In genomic region chr9:13203681-13204080, GRCm38 (mm10) we compare ENCODE assay signal across 21 mouse cellular contexts. TPM values are rescaled to one million over a fixed set of nuclear protein-coding genes. Genes with fewer than 3 reads are reported as not detected.
DNase-seq lines count a peak whose midpoint lies in the region; ATAC-seq and TF ChIP-seq lines count a peak whose summit lies in the region.
"Had no signal": no experiment of that assay in that cellular context is flagged by ENCODE, and none has a peak within 500 bp of the region (broad histone marks: within the 10 kb centered on the region; RNA-seq: fewer than 3 reads in every experiment).

No protein-coding gene starts in this region.

- TF ChIP-seq POLR2A in MEL (IDR thresholded peaks at IDR 0.05; ENCODE audit: control insufficient read depth in 1 of 2, insufficient read depth in 1 of 2, low read depth in 1 of 2, low read length in 2 of 2, poor library complexity in 1 of 2), result no peak

- H3K4me1 ChIP-seq in MEL (ENCODE audit: control insufficient read depth in 1 of 2, insufficient read depth in 2 of 2, low read length in 2 of 2), result peaks cover 2 to 5% of the 10 kb centered on the region in 2 experiments; a peak in 1 of 4 replicates
- H3K4me1 ChIP-seq in liver, embryonic 13.5 days (replicated peaks), result peaks cover 19% of the 10 kb centered on the region
- H3K4me1 ChIP-seq in liver, postnatal 0 days (ENCODE audit: insufficient read depth), result no peaks in the 10 kb centered on the region; the same call in 1 of the 2 replicates
- H3K4me1 ChIP-seq in neural tube, embryonic 15.5 days, result no peaks in the 10 kb centered on the region
- H3K4me1 ChIP-seq: embryonic facial prominence, embryonic 12.5 days; hindbrain, embryonic 13.5 days had no signal

- H3K79me2 ChIP-seq in MEL (ENCODE audit: control insufficient read depth, insufficient read depth, low read length, poor library complexity), result no peaks in the 10 kb centered on the region

- peak; percentile 70 to 86 for TF ChIP-seq EP300 in MEL (IDR thresholded peaks at IDR 0.05; ENCODE audit: low read depth in 1 of 2, low read length in 2 of 2)
- peak; percentile 48; the same call in 1 of the 2 replicates for TF ChIP-seq EP300 in liver, postnatal 0 days (IDR thresholded peaks at IDR 0.05; ENCODE audit: low read depth)

- H3K9ac ChIP-seq in MEL (ENCODE audit: control insufficient read depth, low read depth, low read length, poor library complexity, severe bottlenecking), result no peak overlapping the region
- no peak overlapping the region for H3K9ac ChIP-seq in liver, embryonic 13.5 days
- no peak overlapping the region for H3K9ac ChIP-seq in liver, postnatal 0 days (replicated peaks)
- H3K9ac ChIP-seq in neural tube, embryonic 15.5 days (replicated peaks), result no peak overlapping the region
- H3K9ac ChIP-seq: embryonic facial prominence, embryonic 12.5 days; forebrain, postnatal 0 days; heart, embryonic 15.5 days; hindbrain, embryonic 13.5 days had no signal

- H3K36me3 ChIP-seq in MEL (ENCODE audit: control insufficient read depth in 1 of 2, insufficient read depth in 2 of 2, low read length in 2 of 2), result no peaks in the 10 kb centered on the region
- H3K36me3 ChIP-seq in liver, embryonic 13.5 days, result no peaks in the 10 kb centered on the region
- H3K36me3 ChIP-seq in liver, postnatal 0 days (replicated peaks; ENCODE audit: insufficient read depth, low read length), result no peaks in the 10 kb centered on the region
- H3K36me3 ChIP-seq in neural tube, embryonic 15.5 days, result no peaks in the 10 kb centered on the region
- H3K36me3 ChIP-seq: embryonic facial prominence, embryonic 12.5 days; heart, embryonic 15.5 days; hindbrain, embryonic 13.5 days had no signal

- H3K9me3 ChIP-seq in MEL (replicated peaks; ENCODE audit: insufficient read depth, low read length), result no peaks in the 10 kb centered on the region
- H3K9me3 ChIP-seq in liver, embryonic 13.5 days (replicated peaks), result no peaks in the 10 kb centered on the region
- H3K9me3 ChIP-seq in liver, postnatal 0 days (ENCODE audit: low read length), result no peaks in the 10 kb centered on the region
- H3K9me3 ChIP-seq in neural tube, embryonic 15.5 days (replicated peaks), result no peaks in the 10 kb centered on the region
- H3K9me3 ChIP-seq: embryonic facial prominence, embryonic 12.5 days; heart, embryonic 15.5 days; hindbrain, embryonic 13.5 days had no signal

- no peak overlapping the region for H3K4me3 ChIP-seq in MEL (ENCODE audit: control insufficient read depth in 1 of 2, insufficient read depth in 1 of 2, low read depth in 2 of 2, low read length in 2 of 2)
- no peak overlapping the region for H3K4me3 ChIP-seq in liver, embryonic 13.5 days (replicated peaks)
- no peak overlapping the region for H3K4me3 ChIP-seq in liver, postnatal 0 days (ENCODE audit: low read depth, low read length)
- H3K4me3 ChIP-seq in neural tube, embryonic 15.5 days (replicated peaks), result no peak overlapping the region
- H3K4me3 ChIP-seq: embryonic facial prominence, embryonic 12.5 days; gastrocnemius, adult 2 months; heart, embryonic 15.5 days; hindbrain, embryonic 13.5 days had no signal

- no peak for TF ChIP-seq RAD21 in MEL (IDR thresholded peaks at IDR 0.05; ENCODE audit: low read depth, low read length)

- 19% methylated on average over 5 of the region's 5 CpGs for WGBS in liver, embryonic 13.5 days (ENCODE audit: insufficient replicate concordance)
- 47% methylated on average over 5 of the region's 5 CpGs for WGBS in liver, postnatal 0 days (ENCODE audit: insufficient replicate concordance)
- 86% methylated on average over 5 of the region's 5 CpGs for WGBS in neural tube, embryonic 15.5 days

- ATAC-seq in common myeloid progenitor, adult 5-6 weeks (replicated peaks; ENCODE audit: low read depth, poor library complexity, severe bottlenecking), result 0 out of 2 replicates have a peak, but pooled peaks have one; percentile 18
- ATAC-seq in liver, embryonic 13.5 days (ENCODE audit: low read depth), result peak; percentile 96
- ATAC-seq in liver, postnatal 0 days, result no peak
- ATAC-seq in neural tube, embryonic 15.5 days (ENCODE audit: low FRiP score), result no peak
- ATAC-seq: forebrain, postnatal 0 days; hindbrain, postnatal 0 days had no signal

- DNase-seq in MEL (ENCODE audit: low read depth, low spot score), result peak; percentile 47
- peak; percentile 49 for DNase-seq in liver, embryonic 13.5 days
- DNase-seq in liver, postnatal 0 days, result no peak
- no peak for DNase-seq in spleen, adult 12 weeks (ENCODE audit: low spot score)
- DNase-seq in cerebellum, adult 8-10 months, result no peak
- no peak for DNase-seq in spleen, postnatal 36 days (ENCODE audit: low spot score in 2 of 2)
- DNase-seq: adrenal gland, postnatal 10 days; cerebellum, adult 18-20 months; cerebellum, postnatal 10 days; forebrain, postnatal 0 days; gastrocnemius, adult 2 months; gastrocnemius, postnatal 25 days; heart, postnatal 14 days had no signal

- H3K27ac ChIP-seq in MEL (ENCODE audit: control insufficient read depth, low read depth, low read length), result no peak overlapping the region
- no peak overlapping the region for H3K27ac ChIP-seq in liver, embryonic 13.5 days
- no peak overlapping the region for H3K27ac ChIP-seq in liver, postnatal 0 days (ENCODE audit: low read depth)
- no peak overlapping the region for H3K27ac ChIP-seq in neural tube, embryonic 15.5 days (replicated peaks)
- H3K27ac ChIP-seq: embryonic facial prominence, embryonic 12.5 days; gastrocnemius, adult 2 months; heart, embryonic 15.5 days; hindbrain, embryonic 13.5 days; hindbrain, postnatal 0 days had no signal

- TF ChIP-seq CTCF in MEL (IDR thresholded peaks at IDR 0.05 in 2 of 3, conservative IDR thresholded peaks at IDR 0.05 in 1 of 3; ENCODE audit: control insufficient read depth in 1 of 3, insufficient read depth in 1 of 3, low read depth in 2 of 3, low read length in 3 of 3, poor library complexity in 1 of 3, severe bottlenecking in 1 of 3), result no peak
- TF ChIP-seq CTCF in liver, postnatal 0 days (IDR thresholded peaks at IDR 0.05; ENCODE audit: low read depth), result no peak

- H3K4me2 ChIP-seq in liver, embryonic 13.5 days, result 0 out of 2 replicates have a peak overlapping the region, but pooled peaks have one; percentile 4
- H3K4me2 ChIP-seq in liver, postnatal 0 days (ENCODE audit: low read depth, low read length), result no peak overlapping the region
- H3K4me2 ChIP-seq in neural tube, embryonic 15.5 days, result no peak overlapping the region
- H3K4me2 ChIP-seq: embryonic facial prominence, embryonic 12.5 days; heart, embryonic 11.5 days; heart, embryonic 15.5 days; hindbrain, embryonic 13.5 days had no signal

- no peaks in the 10 kb centered on the region; a peak in 1 of 4 replicates for H3K27me3 ChIP-seq in MEL (ENCODE audit: control insufficient read depth in 1 of 2, insufficient read depth in 2 of 2, low read length in 2 of 2)
- no peaks in the 10 kb centered on the region for H3K27me3 ChIP-seq in liver, embryonic 13.5 days
- no peaks in the 10 kb centered on the region for H3K27me3 ChIP-seq in liver, postnatal 0 days (ENCODE audit: insufficient read depth, low read length)
- H3K27me3 ChIP-seq in neural tube, embryonic 15.5 days (replicated peaks), result no peaks in the 10 kb centered on the region
- H3K27me3 ChIP-seq: CH12.LX; embryonic facial prominence, embryonic 12.5 days; heart, embryonic 15.5 days; hindbrain, embryonic 13.5 days had no signal

TF ChIP-seq in MEL, 35 proteins besides CTCF, POLR2A, EP300 and RAD21 (continues in another document):
- no peak for TF ChIP-seq ZKSCAN1 (IDR thresholded peaks at IDR 0.05; ENCODE audit: low read depth, low read length)
- TF ChIP-seq E2F4 (IDR thresholded peaks at IDR 0.05; ENCODE audit: borderline replicate concordance, low read depth, low read length), result no peak
- TF ChIP-seq SIN3A (IDR thresholded peaks at IDR 0.05; ENCODE audit: low read length), result no peak
- no peak for TF ChIP-seq POLR2AphosphoS2 (IDR thresholded peaks at IDR 0.05; ENCODE audit: low read length)
- TF ChIP-seq NRF1 (IDR thresholded peaks at IDR 0.05; ENCODE audit: insufficient read depth, low read depth, low read length, poor library complexity, severe bottlenecking), result no peak
- TF ChIP-seq RCOR1 (IDR thresholded peaks at IDR 0.05; ENCODE audit: low read depth, low read length), result peak; percentile 66
- TF ChIP-seq MAZ (IDR thresholded peaks at IDR 0.05; ENCODE audit: low read depth, low read length), result no peak
- peak; percentile 17; the same call in 1 of the 2 replicates for TF ChIP-seq TAL1 (IDR thresholded peaks at IDR 0.05; ENCODE audit: low read length)
- no peak; the same call in 1 of the 2 replicates for TF ChIP-seq KAT2A (conservative IDR thresholded peaks at IDR 0.05; ENCODE audit: low read depth, low read length)
- peak; percentile 43; the same call in 1 of the 2 replicates for TF ChIP-seq ETS1 (IDR thresholded peaks at IDR 0.05; ENCODE audit: low read depth, low read length)
- no peak for TF ChIP-seq ZC3H11A (IDR thresholded peaks at IDR 0.05; ENCODE audit: low read depth, low read length)
- TF ChIP-seq TBP (IDR thresholded peaks at IDR 0.05; ENCODE audit: low read depth, low read length), result no peak
- no peak for TF ChIP-seq JUND (IDR thresholded peaks at IDR 0.05; ENCODE audit: low read depth, low read length)
- peak; percentile 70 for TF ChIP-seq GATA1 (IDR thresholded peaks at IDR 0.05; ENCODE audit: low read depth, low read length)
- TF ChIP-seq MAX (IDR thresholded peaks at IDR 0.05; ENCODE audit: low read length), result peak; percentile 44; the same call in 1 of the 2 replicates
- no peak for TF ChIP-seq ZNF384 (IDR thresholded peaks at IDR 0.05; ENCODE audit: low read depth, low read length)
- TF ChIP-seq CHD2 (IDR thresholded peaks at IDR 0.05; ENCODE audit: low read length), result no peak

RNA-seq across cellular contexts. Expression of gene Jrkl, which starts 41.9 kb away (rescaled TPM):
- total RNA-seq in MEL (2012; rRNA removed), result 1.7 TPM in 2 replicates
- 1 to 10 TPM in 1 of 2 experiments, not detected in 1; 3.1 TPM for polyA plus RNA-seq in MEL (2012; ENCODE audit: insufficient read depth in 1 of 2, insufficient read length in 2 of 2, low read depth in 1 of 2, low replicate concordance in 2 of 2, missing spikeins in 1 of 2)
- 13.2 and 14.7 TPM in 2 replicates for total RNA-seq in common myeloid progenitor, adult 5-6 weeks (2017)
- polyA plus RNA-seq in liver, embryonic 13.5 days (2015; fragmentation: Nextera tagmentation; extraction: Ambion mirVana), result 2.2 and 3.4 TPM in 2 replicates
- polyA plus RNA-seq in liver, postnatal 0 days (2015; fragmentation: Nextera tagmentation; extraction: Ambion mirVana), result 1.9 and 2.1 TPM in 2 replicates
- polyA plus RNA-seq in neural tube, embryonic 15.5 days (2015; fragmentation: Nextera tagmentation; extraction: Ambion mirVana), result 9.6 and 10.2 TPM in 2 replicates

RNA-seq across cellular contexts. Expression of gene Ccdc82, which starts 43.1 kb away (rescaled TPM):
- 8.4 and 11.0 TPM in 2 replicates for total RNA-seq in MEL (2012; rRNA removed)
- 10 to 100 TPM; 15.0 to 79.8 TPM for polyA plus RNA-seq in MEL (2012; ENCODE audit: insufficient read depth in 1 of 2, insufficient read length in 2 of 2, low read depth in 1 of 2, low replicate concordance in 2 of 2, missing spikeins in 1 of 2)
- total RNA-seq in common myeloid progenitor, adult 5-6 weeks (2017), result 39.3 and 49.8 TPM in 2 replicates
- 9.5 and 12.3 TPM in 2 replicates for polyA plus RNA-seq in liver, embryonic 13.5 days (2015; fragmentation: Nextera tagmentation; extraction: Ambion mirVana)
- polyA plus RNA-seq in liver, postnatal 0 days (2015; fragmentation: Nextera tagmentation; extraction: Ambion mirVana), result 3.8 and 4.7 TPM in 2 replicates
- polyA plus RNA-seq in neural tube, embryonic 15.5 days (2015; fragmentation: Nextera tagmentation; extraction: Ambion mirVana), result 14.1 and 14.6 TPM in 2 replicates

Comparison
In these comparisons a context has a peak if more than half of its experiments do, and no peak if none do; other contexts are left out.
1. DNase-seq: peak in MEL (single experiment) and liver, embryonic 13.5 days (single experiment); none in liver, postnatal 0 days (single experiment), spleen, adult 12 weeks (single experiment), cerebellum, adult 8-10 months (single experiment) and spleen, postnatal 36 days (0 of 2).
2. ATAC-seq: peak in common myeloid progenitor, adult 5-6 weeks (single experiment) and liver, embryonic 13.5 days (single experiment); none in liver, postnatal 0 days (single experiment) and neural tube, embryonic 15.5 days (single experiment).